In genomic region chr3:109178705-109179104, GRCm38 (mm10) we compare ENCODE assay signal across 14 mouse cellular contexts. TPM values are rescaled to one million over a fixed set of nuclear protein-coding genes. Genes with fewer than 3 reads are reported as not detected.
DNase-seq lines count a peak whose midpoint lies in the region; ATAC-seq and TF ChIP-seq lines count a peak whose summit lies in the region.
"Had no signal": no experiment of that assay in that cellular context is flagged by ENCODE, and none has a peak within 500 bp of the region (broad histone marks: within the 10 kb centered on the region; RNA-seq: fewer than 3 reads in every experiment).

No protein-coding gene starts in this region.

- ATAC-seq in hindbrain, embryonic 15.5 days (ENCODE audit: low FRiP score, low read depth) = 0 out of 2 replicates have a peak, but pooled peaks have one; percentile 35
- no peak; the same call in 1 of the 2 replicates for ATAC-seq in hindbrain, embryonic 13.5 days (ENCODE audit: low FRiP score)
- peak; percentile 58; the same call in 1 of the 2 replicates for ATAC-seq in forebrain, embryonic 14.5 days

- DNase-seq in right cerebral cortex, adult 18-20 months = peak; percentile 7
- no peak for DNase-seq in right cerebral cortex, postnatal 25 days
- peak; percentile 35 for DNase-seq in forebrain, embryonic 14.5 days (ENCODE audit: low spot score)
- no peak for DNase-seq in layer of hippocampus, postnatal 10 days (ENCODE audit: low spot score in 2 of 2)
- no peak for DNase-seq in gastrocnemius, adult 2 months
- DNase-seq: cerebellum, adult 2 months; lung, postnatal 36 days; spleen, adult 18-20 months had no signal

- 0 out of 2 replicates have a peak overlapping the region, but pooled peaks have one; percentile 11 for H3K27ac ChIP-seq in hindbrain, embryonic 15.5 days (replicated peaks)
- no peak overlapping the region for H3K27ac ChIP-seq in hindbrain, embryonic 13.5 days
- H3K27ac ChIP-seq in forebrain, embryonic 14.5 days (ENCODE audit: low read depth, low read length) = no peak overlapping the region
- H3K27ac ChIP-seq in gastrocnemius, adult 2 months = no peak overlapping the region
- H3K27ac ChIP-seq: embryonic facial prominence, embryonic 15.5 days; kidney, embryonic 15.5 days had no signal

- no peak for TF ChIP-seq CTCF in gastrocnemius, adult 2 months (IDR thresholded peaks at IDR 0.05)

- peaks cover 7% of the 10 kb centered on the region; the same call in 1 of the 2 replicates for H3K4me1 ChIP-seq in hindbrain, embryonic 15.5 days (replicated peaks)
- H3K4me1 ChIP-seq in hindbrain, embryonic 13.5 days (replicated peaks) = peaks cover 19% of the 10 kb centered on the region; the same call in 1 of the 2 replicates
- H3K4me1 ChIP-seq in forebrain, embryonic 14.5 days (ENCODE audit: control insufficient read depth, insufficient read depth, low read length) = no peaks in the 10 kb centered on the region
- H3K4me1 ChIP-seq: kidney, embryonic 15.5 days had no signal

- no peaks in the 10 kb centered on the region for H3K9me3 ChIP-seq in hindbrain, embryonic 15.5 days
- no peaks in the 10 kb centered on the region for H3K9me3 ChIP-seq in hindbrain, embryonic 13.5 days
- no peaks in the 10 kb centered on the region for H3K9me3 ChIP-seq in forebrain, embryonic 14.5 days (replicated peaks; ENCODE audit: control insufficient read depth, low read length)
- H3K9me3 ChIP-seq: embryonic facial prominence, embryonic 15.5 days; kidney, embryonic 15.5 days had no signal

- H3K9ac ChIP-seq in hindbrain, embryonic 15.5 days = no peak overlapping the region
- H3K9ac ChIP-seq in hindbrain, embryonic 13.5 days = no peak overlapping the region
- H3K9ac ChIP-seq in forebrain, embryonic 14.5 days (ENCODE audit: low read length) = no peak overlapping the region
- H3K9ac ChIP-seq: embryonic facial prominence, embryonic 15.5 days; kidney, embryonic 15.5 days had no signal

- no peaks in the 10 kb centered on the region for H3K27me3 ChIP-seq in hindbrain, embryonic 15.5 days
- no peaks in the 10 kb centered on the region for H3K27me3 ChIP-seq in hindbrain, embryonic 13.5 days
- no peaks in the 10 kb centered on the region for H3K27me3 ChIP-seq in forebrain, embryonic 14.5 days (replicated peaks; ENCODE audit: control insufficient read depth, insufficient read depth, low read length)
- H3K27me3 ChIP-seq: embryonic facial prominence, embryonic 15.5 days; kidney, embryonic 15.5 days had no signal

- no peak overlapping the region for H3K4me2 ChIP-seq in hindbrain, embryonic 15.5 days
- H3K4me2 ChIP-seq in hindbrain, embryonic 13.5 days = no peak overlapping the region
- no peak overlapping the region for H3K4me2 ChIP-seq in forebrain, embryonic 14.5 days (ENCODE audit: low read length)
- H3K4me2 ChIP-seq: embryonic facial prominence, embryonic 15.5 days; heart, embryonic 11.5 days; kidney, embryonic 15.5 days; liver, embryonic 11.5 days had no signal

- no peak overlapping the region for H3K4me3 ChIP-seq in hindbrain, embryonic 15.5 days
- H3K4me3 ChIP-seq in hindbrain, embryonic 13.5 days = no peak overlapping the region
- H3K4me3 ChIP-seq in forebrain, embryonic 14.5 days (ENCODE audit: low read depth, low read length) = no peak overlapping the region
- H3K4me3 ChIP-seq in gastrocnemius, adult 2 months = no peak overlapping the region
- H3K4me3 ChIP-seq: embryonic facial prominence, embryonic 15.5 days; kidney, embryonic 15.5 days had no signal

- no peaks in the 10 kb centered on the region for H3K36me3 ChIP-seq in hindbrain, embryonic 15.5 days
- H3K36me3 ChIP-seq in hindbrain, embryonic 13.5 days = no peaks in the 10 kb centered on the region
- H3K36me3 ChIP-seq in forebrain, embryonic 14.5 days (ENCODE audit: control insufficient read depth, insufficient read depth, low read length) = no peaks in the 10 kb centered on the region
- H3K36me3 ChIP-seq: embryonic facial prominence, embryonic 15.5 days; kidney, embryonic 15.5 days had no signal

- WGBS in hindbrain, embryonic 15.5 days = 38% methylated on average over 6 of the region's 6 CpGs
- WGBS in hindbrain, embryonic 13.5 days = 36% methylated on average over 6 of the region's 6 CpGs
- WGBS in forebrain, embryonic 14.5 days = 49% methylated on average over 6 of the region's 6 CpGs

- intact Hi-C loops in gastrocnemius, adult 2 months (cut with DNase I) = no loop called here

RNA-seq across cellular contexts. Expression of gene Slc25a24, which starts 55.8 kb away (rescaled TPM):
- 5.1 and 5.4 TPM in 2 replicates for polyA plus RNA-seq in hindbrain, embryonic 15.5 days (2015; fragmentation: Nextera tagmentation; extraction: Ambion mirVana)
- polyA plus RNA-seq in hindbrain, embryonic 13.5 days (2015; fragmentation: Nextera tagmentation; extraction: Ambion mirVana) = 7.5 and 9.0 TPM in 2 replicates
- polyA plus RNA-seq in forebrain, embryonic 14.5 days (2014; fragmentation: Nextera tagmentation; extraction: Ambion mirVana) = 4.7 and 5.0 TPM in 2 replicates
- total RNA-seq in layer of hippocampus, postnatal 10 days (2021) = 1 to 10 TPM; 4.1 to 4.9 TPM
- 1 to 10 TPM; 2.8 to 4.9 TPM for total RNA-seq in gastrocnemius, adult 2 months (2021)

Comparison
In these comparisons a context has a peak if more than half of its experiments do, and no peak if none do; other contexts are left out.
1. DNase-seq: peak in right cerebral cortex, adult 18-20 months (single experiment) and forebrain, embryonic 14.5 days (single experiment); none in right cerebral cortex, postnatal 25 days (single experiment), layer of hippocampus, postnatal 10 days (0 of 2) and gastrocnemius, adult 2 months (single experiment).